Mouse (Mus musculus) cortical plate, adult 2 months (tissue): ENCODE data around the gene Grhl3.

Source experiments
- CTCF ChIP-seq: fragments of 200-500 bp; IDR thresholded peaks from 2 replicates; pipeline ENCODE4 v1.5.1; 2011; ENCODE audit warnings: mild to moderate bottlenecking, control low read depth, low read length; ENCODE audit not compliant: insufficient read depth; ENCODE audit errors: extremely low read depth
- POLR2A ChIP-seq: fragments of 200-500 bp; IDR thresholded peaks from 2 replicates; pipeline ENCODE4 v1.6.1; 2011; ENCODE audit warnings: mild to moderate bottlenecking, low read length, control low read depth; ENCODE audit not compliant: insufficient read depth; ENCODE audit errors: extremely low read depth

GRCm38 (mm10) chr4:135547551-135547950 is 25.9 kb downstream of the Grhl3 start:
- TF ChIP-seq CTCF (no peak), POLR2A (no peak)
